Mouse (Mus musculus) megakaryocyte, embryonic 14.5 days (primary cell): ENCODE measurements at regions not wholly inside any gene's neighbourhood (a gene's known extent, or its start where the extent isn't known, plus 50 kb on each side); places are given as distances from the start of the nearest gene placed in this dataset.

Experiments used
- H3K27me3 ChIP-seq: replicated peaks from 2 replicates; pipeline ENCODE3; 2012; ENCODE audit warnings: inconsistent platforms
- H3K36me3 ChIP-seq: replicated peaks from 2 replicates; pipeline ENCODE3; 2012; ENCODE audit warnings: low read length, inconsistent platforms, mixed read lengths
- H3K4me1 ChIP-seq: 2 replicates; pipeline ENCODE4 v1.6.1; 2012; ENCODE audit warnings: inconsistent platforms
- H3K4me3 ChIP-seq: replicated peaks from 2 replicates; pipeline ENCODE3; 2012; ENCODE audit warnings: moderate library complexity, mild to moderate bottlenecking, inconsistent platforms
- H3K9me3 ChIP-seq: 2 replicates; pipeline ENCODE4 v1.6.1; 2012; ENCODE audit warnings: inconsistent platforms
- FLI1 ChIP-seq: IDR thresholded peaks from 2 replicates; pipeline ENCODE4 v1.6.1; 2012; ENCODE audit warnings: low read length, inconsistent platforms, mixed read lengths
- GATA1 ChIP-seq: IDR thresholded peaks from 3 replicates; pipeline ENCODE4 v1.6.1; 2012; ENCODE audit warnings: mixed read lengths, low read length, inconsistent platforms, borderline replicate concordance

DNA sequence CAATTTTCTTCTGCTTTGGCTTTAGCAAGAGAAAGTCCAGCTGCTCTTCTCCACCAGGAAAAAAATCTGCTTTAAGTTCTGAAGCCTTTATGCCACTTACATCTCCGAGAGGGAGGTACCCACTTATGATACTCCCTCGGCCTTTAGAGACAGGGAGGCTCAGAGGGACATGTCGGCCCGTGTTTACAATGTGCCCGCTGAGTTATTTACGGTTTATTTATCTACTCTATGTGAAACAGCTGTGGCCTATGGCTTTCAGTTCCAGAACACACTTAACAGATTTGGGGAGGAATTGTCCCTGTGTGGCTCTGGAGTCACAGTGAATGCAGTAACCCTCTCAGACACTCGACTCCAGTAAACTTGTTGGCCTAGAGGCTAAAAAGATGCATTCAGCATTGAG, 409.3 kb upstream of the Tnp1 start:
- Histone ChIP-seq H3K9me3 (no peaks in the 10 kb centered on the region), H3K36me3 (no peaks in the 10 kb centered on the region), H3K4me1 (no peaks in the 10 kb centered on the region), H3K27me3 (no peaks in the 10 kb centered on the region), H3K4me3 (no peak overlapping the region)
- TF ChIP-seq FLI1 (no peak), GATA1 (no peak)

- Histone ChIP-seq H3K4me3 (no peak overlapping the region), H3K4me1 (no peaks in the 10 kb centered on the region), H3K27me3 (no peaks in the 10 kb centered on the region), H3K9me3 (peaks cover 10% of the 10 kb centered on the region), H3K36me3 (no peaks in the 10 kb centered on the region)
- no peak for TF ChIP-seq FLI1
- no peak for TF ChIP-seq GATA1
Measured at GRCm38 (mm10) chr1:73418196-73418595, 402.5 kb upstream of the Tnp1 start.

DNA sequence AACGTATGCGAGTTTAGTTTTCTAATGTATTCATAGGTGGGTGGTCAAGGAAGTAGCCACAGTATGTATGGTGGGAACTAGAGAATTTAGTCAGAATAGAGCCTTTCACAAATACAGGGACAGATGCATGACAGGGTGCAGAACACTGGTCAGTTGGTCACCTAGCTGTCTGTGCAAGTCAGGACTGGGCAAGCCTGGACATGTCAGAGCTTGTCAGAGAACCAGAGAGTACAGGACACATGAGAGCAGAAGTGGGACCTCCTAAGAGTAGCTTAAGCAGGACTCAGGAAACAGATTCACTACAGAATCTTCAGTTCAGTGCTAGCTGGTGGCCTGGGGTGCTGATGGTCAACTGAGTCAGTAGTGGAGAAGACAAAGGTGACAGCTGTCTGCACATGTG, 395.7 kb upstream of the Tnp1 start:
- no peak for TF ChIP-seq FLI1
- no peak for TF ChIP-seq GATA1
- Histone ChIP-seq H3K27me3 (no peaks in the 10 kb centered on the region), H3K9me3 (peaks cover 18% of the 10 kb centered on the region), H3K4me3 (no peak overlapping the region), H3K36me3 (no peaks in the 10 kb centered on the region), H3K4me1 (no peaks in the 10 kb centered on the region)

GRCm38 (mm10) chr1:73399178-73399577, 383.5 kb upstream of the Tnp1 start:
- Histone ChIP-seq H3K36me3 (no peaks in the 10 kb centered on the region), H3K4me3 (no peak overlapping the region), H3K9me3 (peaks cover 30% of the 10 kb centered on the region), H3K27me3 (no peaks in the 10 kb centered on the region), H3K4me1 (no peaks in the 10 kb centered on the region)
- TF ChIP-seq FLI1 (no peak), GATA1 (no peak)

GRCm38 (mm10) chr1:73395034-73395433, 379.3 kb upstream of the Tnp1 start:
- peaks cover 37% of the 10 kb centered on the region for H3K9me3 ChIP-seq
- TF ChIP-seq FLI1: no peak
- TF ChIP-seq GATA1: no peak
- H3K27me3 ChIP-seq: no peaks in the 10 kb centered on the region
- no peaks in the 10 kb centered on the region for H3K36me3 ChIP-seq
- no peaks in the 10 kb centered on the region for H3K4me1 ChIP-seq
- no peak overlapping the region for H3K4me3 ChIP-seq

DNA sequence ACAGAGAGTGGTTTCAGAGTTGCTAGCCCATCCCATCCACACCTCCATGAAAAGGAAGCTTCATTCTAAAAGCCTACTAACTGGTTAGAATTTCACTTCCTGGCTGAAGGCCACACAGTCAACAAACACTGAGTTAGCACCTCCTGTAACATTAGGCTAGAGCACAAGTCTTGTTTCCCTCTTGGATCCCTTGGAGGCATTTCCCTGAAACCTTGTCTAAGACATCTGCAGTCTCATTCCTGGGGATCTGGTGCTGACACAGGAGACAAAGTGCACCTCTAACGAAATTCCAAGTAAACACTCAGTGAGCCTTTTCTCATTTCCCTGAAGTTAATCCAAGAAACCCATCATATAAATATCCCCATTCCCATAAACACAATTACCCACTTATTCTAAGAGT, 378.8 kb upstream of the Tnp1 start:
- no peak overlapping the region for H3K4me3 ChIP-seq
- TF ChIP-seq FLI1 (no peak), GATA1 (no peak)
- H3K4me1 ChIP-seq: no peaks in the 10 kb centered on the region
- H3K9me3 ChIP-seq: peaks cover 41% of the 10 kb centered on the region
- no peaks in the 10 kb centered on the region for H3K36me3 ChIP-seq
- H3K27me3 ChIP-seq: no peaks in the 10 kb centered on the region

GRCm38 (mm10) chr1:73392077-73392476, 376.4 kb upstream of the Tnp1 start:
- Histone ChIP-seq H3K9me3 (peaks cover 37% of the 10 kb centered on the region), H3K27me3 (no peaks in the 10 kb centered on the region), H3K36me3 (no peaks in the 10 kb centered on the region), H3K4me3 (no peak overlapping the region), H3K4me1 (no peaks in the 10 kb centered on the region)
- TF ChIP-seq GATA1 (no peak), FLI1 (no peak)

- peaks cover 36% of the 10 kb centered on the region for H3K9me3 ChIP-seq
- no peaks in the 10 kb centered on the region for H3K36me3 ChIP-seq
- TF ChIP-seq GATA1: no peak
- TF ChIP-seq FLI1: no peak
- H3K27me3 ChIP-seq: no peaks in the 10 kb centered on the region
- H3K4me1 ChIP-seq: no peaks in the 10 kb centered on the region
- no peak overlapping the region for H3K4me3 ChIP-seq
Measured at GRCm38 (mm10) chr1:73389976-73390375, 374.3 kb upstream of the Tnp1 start.

DNA sequence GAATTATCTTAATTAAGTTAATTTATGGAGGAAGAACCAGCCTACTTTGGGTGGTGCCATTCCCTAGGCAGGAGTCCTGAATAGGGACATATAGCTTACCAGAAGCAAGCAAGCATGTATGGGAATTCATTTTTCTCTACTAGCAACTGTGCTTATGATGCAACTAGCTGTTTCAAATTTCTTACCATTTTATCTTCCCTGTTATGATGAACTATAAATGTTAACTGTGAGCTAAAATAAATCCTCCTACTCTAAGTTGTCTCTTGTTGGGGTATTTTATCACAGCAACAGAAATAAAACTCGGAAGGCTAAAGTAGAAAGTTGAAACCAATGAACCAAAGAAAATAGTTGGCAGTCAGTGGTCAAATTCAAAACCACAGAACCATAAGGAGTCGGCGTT, 373.5 kb upstream of the Tnp1 start:
- no peak overlapping the region for H3K4me3 ChIP-seq
- no peaks in the 10 kb centered on the region for H3K36me3 ChIP-seq
- no peaks in the 10 kb centered on the region for H3K27me3 ChIP-seq
- H3K4me1 ChIP-seq: no peaks in the 10 kb centered on the region
- H3K9me3 ChIP-seq: peaks cover 36% of the 10 kb centered on the region
- TF ChIP-seq FLI1 (no peak), GATA1 (no peak)

DNA sequence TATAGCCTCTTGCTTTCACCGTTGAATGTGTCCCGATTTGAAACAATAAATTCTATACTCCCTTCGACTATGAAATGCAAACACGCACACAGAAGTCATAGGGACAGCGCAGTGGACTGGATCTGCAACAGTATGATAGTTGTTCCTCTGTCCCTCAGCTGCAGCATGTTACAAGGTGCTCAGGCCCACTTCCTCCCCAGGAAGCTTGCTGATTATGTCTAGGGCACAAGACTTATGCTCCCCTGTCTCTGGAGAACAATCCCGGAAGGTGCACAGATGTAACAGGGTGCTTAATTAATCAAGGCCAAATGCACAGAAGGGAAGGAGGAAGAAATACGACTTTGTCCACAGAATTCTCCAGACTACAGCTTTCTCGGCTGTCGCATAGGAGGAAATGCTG, 365.9 kb upstream of the Tnp1 start:
- no peak for TF ChIP-seq FLI1
- TF ChIP-seq GATA1: no peak
- no peaks in the 10 kb centered on the region for H3K4me1 ChIP-seq
- H3K27me3 ChIP-seq: no peaks in the 10 kb centered on the region
- H3K36me3 ChIP-seq: no peaks in the 10 kb centered on the region
- no peak overlapping the region for H3K4me3 ChIP-seq
- H3K9me3 ChIP-seq: peaks cover 35% of the 10 kb centered on the region
